Mouse (Mus musculus) olfactory bulb, adult 2 months (tissue): ENCODE results near the gene Asphd2. TPM values are rescaled to one million over a fixed set of nuclear protein-coding genes. Genes with fewer than 3 reads are reported as not detected.
A peak's percentile ranks its signal among the peaks of the same experiment; 100 is the strongest.

Source experiments
- H3K27ac ChIP-seq: fragments of 200-500 bp; 2 replicates; pipeline ENCODE4 v1.5.1; 2012; ENCODE audit warnings: low read depth, low read length; ENCODE audit not compliant: insufficient read depth
- H3K4me1 ChIP-seq: fragments of 200-500 bp; 2 replicates; pipeline ENCODE4 v1.6.1; 2012; ENCODE audit warnings: low read length; ENCODE audit not compliant: control insufficient read depth, insufficient read depth
- H3K4me3 ChIP-seq: fragments of 200-500 bp; 2 replicates; pipeline ENCODE4 v1.5.1; 2012; ENCODE audit warnings: mild to moderate bottlenecking, low read depth, low read length, moderate library complexity; ENCODE audit not compliant: insufficient read depth
- CTCF ChIP-seq: fragments of 200-500 bp; IDR thresholded peaks from 2 replicates; pipeline ENCODE4 v1.5.1; 2012; ENCODE audit warnings: low read depth, mild to moderate bottlenecking, low read length, moderate library complexity; ENCODE audit not compliant: insufficient read depth
- POLR2A ChIP-seq: fragments of 200-500 bp; IDR thresholded peaks from 2 replicates; pipeline ENCODE4 v1.6.1; 2012; ENCODE audit warnings: mild to moderate bottlenecking, low read depth, low read length, moderate library complexity; ENCODE audit not compliant: insufficient read depth
- WGBS: fragments of 180-500 bp; shearing (Covaris S2); methylation state at CpG from one replicate; pipeline ENCODE4 v1.1.7; 2018; 5-methylcytosine and 5-hydroxymethylcytosine counted together
- polyA plus RNA-seq: library from polyadenylated mRNA; stranded (reverse); fragments of >200 nt; gene quantifications from 2 replicates; pipeline ENCODE4 v1.2.4, GENCODE M21; 2012; ENCODE audit warnings: low replicate concordance; ENCODE audit not compliant: missing spikeins, insufficient read depth, insufficient read length

Asphd2 gene
- not detected in 2 replicates for polyA plus RNA-seq

DNA sequence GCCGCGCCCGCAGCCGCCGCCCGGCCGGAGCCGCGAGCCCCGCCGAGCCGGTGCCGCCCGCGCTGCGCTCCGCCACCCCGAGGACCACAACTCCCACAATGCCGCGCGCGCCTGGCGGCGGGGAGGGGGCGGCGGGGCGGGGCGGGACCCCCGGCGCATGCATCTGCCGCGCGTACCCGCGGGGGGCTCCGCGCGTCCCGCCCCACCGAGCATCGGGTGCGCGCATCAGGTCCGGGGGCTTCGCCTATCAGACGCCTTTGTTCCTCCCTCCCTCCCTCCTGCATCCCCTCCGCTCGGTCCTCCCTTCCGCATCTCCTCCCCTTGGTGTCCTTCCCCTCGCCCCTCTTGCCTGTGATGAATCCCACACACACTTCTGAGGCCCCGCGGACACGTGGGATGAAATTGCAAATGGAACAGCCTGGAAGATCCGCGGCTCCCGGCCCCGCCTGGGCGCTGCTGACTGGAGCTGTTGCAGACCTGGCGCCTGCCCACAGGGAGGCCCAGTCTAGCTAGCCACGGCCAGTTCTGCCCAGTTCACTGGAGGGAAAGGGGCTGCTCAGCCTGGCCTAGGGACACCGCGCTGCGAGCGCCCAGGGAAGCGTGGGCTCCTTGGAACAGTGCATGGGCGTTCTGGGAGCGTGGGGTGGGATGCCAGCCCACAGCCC, at the start of gene Asphd2:
Gene Asphd2, minus strand, starts transcription at position 88 of the 665 bp plus-strand sequence.
- 2% methylated on average over 66 of the region's 67 CpGs for WGBS
- TF ChIP-seq CTCF, result no peak
- 0 out of 2 replicates have a peak, but pooled peaks have one; percentile 30 for TF ChIP-seq POLR2A
- Histone ChIP-seq H3K4me3 (peak within 1 kb of the TSS; percentile 55), H3K4me1 (peaks cover 44% of the 10 kb centered on the region), H3K27ac (peak within 1 kb of the TSS; percentile 90)

DNA sequence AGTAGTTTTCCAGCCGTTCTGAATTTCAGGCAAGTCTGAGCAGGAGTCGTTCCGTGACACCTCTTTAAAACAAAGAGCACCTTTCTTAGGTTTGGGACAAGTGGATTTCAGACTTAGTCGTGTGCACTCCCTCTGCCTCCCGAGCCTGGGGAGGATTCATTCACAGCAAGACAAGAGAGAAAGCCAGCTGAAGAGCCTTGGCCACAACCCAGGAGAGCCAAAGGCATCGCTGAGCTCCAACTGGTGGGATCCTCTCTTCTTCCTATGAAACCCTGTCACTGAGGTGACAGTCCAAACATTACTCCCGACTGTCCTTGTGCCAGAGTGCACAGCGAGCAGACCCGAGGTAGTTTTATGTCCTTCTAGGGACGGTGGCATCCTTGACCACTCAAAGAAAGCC, 43.9 kb upstream of the Asphd2 start:
- 52% methylated on average over 10 of the region's 10 CpGs for whole genome bisulfite sequencing
- TF ChIP-seq CTCF, result no peak
- TF ChIP-seq POLR2A, result no peak
- no peak overlapping the region for H3K27ac ChIP-seq

DNA sequence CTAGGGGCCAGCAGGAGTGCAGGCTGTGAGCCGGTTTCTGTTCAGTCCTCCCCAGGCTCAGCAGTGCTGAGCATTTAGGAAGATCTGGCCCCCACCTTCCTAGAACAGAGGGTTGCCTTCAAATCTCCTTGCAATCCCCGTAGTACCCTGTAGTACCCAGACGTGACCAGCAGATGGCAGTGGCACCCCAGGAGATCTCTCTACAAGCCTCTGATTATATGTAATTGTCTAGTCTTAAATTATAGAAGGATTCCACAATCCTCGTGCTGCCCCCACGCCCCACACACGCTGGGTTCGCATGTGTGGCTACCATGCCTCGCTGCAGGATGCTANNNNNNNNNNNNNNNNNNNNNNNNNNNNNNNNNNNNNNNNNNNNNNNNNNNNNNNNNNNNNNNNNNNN, 38.3 kb upstream of the Asphd2 start:
- TF ChIP-seq CTCF, result no peak; the same call in 1 of the 2 replicates
- TF ChIP-seq POLR2A, result no peak
- Histone ChIP-seq H3K4me1 (peaks cover 11% of the 10 kb centered on the region), H3K4me3 (no peak overlapping the region), H3K27ac (no peak overlapping the region)
- WGBS, result 0% methylated on average over 8 of the region's 8 CpGs

More for the DNA sequence above, 43.9 kb upstream of the Asphd2 start:
- H3K4me3 ChIP-seq, result no peak overlapping the region
- peaks cover 10% of the 10 kb centered on the region for H3K4me1 ChIP-seq

DNA sequence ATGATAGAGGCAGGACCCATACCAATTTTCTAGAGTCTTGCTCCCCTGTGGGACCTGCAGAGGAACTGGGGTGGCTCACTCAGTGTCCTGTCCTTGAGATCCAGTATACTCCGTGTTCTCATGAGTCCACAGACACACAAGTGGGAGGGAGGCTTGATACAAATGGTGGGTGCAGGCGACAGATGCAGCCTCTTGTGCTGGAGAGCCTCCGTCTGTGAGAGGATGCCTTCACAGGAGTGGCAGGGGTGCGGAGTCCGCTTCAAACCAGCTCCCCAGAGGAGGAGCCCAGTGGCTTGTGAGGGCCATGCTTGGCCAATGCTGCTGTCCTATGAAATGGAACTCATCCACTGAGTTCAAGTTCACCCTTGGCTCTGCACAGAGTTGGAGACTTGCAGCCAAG, 37.4 kb upstream of the Asphd2 start:
- TF ChIP-seq CTCF, result no peak
- TF ChIP-seq POLR2A, result no peak
- Histone ChIP-seq H3K4me3 (no peak overlapping the region), H3K4me1 (peaks cover 11% of the 10 kb centered on the region), H3K27ac (no peak overlapping the region)
- WGBS, result 63% methylated on average over 5 of the region's 5 CpGs

DNA sequence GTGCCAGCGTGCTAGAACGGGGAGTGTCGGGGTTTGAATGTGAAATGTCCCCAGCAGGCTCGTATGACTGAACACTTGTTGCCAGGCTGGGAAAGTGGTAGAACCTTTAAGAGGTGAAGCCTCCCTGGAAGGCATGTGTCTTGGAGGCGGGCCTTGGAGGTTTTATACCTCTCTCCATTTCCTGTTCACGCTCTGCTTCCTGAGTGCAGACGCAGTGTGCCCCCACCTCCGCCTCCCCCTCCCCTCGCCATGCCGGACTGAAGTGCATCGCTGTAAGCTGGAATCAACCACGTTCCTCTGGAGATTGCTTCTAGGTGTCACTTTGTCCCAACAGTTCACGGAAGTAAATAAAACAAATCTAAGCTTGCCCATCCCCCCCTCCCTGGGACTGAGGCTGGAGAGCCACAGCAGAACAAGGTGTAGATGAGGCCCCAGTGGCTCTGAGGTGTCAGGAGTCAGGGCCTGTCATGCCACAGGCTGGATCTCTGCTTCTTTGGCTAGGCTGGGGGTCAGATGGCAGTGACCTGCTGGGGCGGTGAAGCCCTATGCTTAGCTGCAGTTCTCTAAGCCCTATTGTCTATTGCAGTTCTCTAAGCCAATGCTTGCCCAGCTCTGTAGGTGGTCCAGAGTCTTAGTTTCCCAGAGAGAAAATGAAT, 36.6 kb upstream of the Asphd2 start:
- WGBS, result 40% methylated on average over 14 of the region's 14 CpGs
- Histone ChIP-seq H3K4me3 (no peak overlapping the region), H3K27ac (no peak overlapping the region), H3K4me1 (peaks cover 11% of the 10 kb centered on the region)
- no peak for TF ChIP-seq CTCF
- no peak for TF ChIP-seq POLR2A

DNA sequence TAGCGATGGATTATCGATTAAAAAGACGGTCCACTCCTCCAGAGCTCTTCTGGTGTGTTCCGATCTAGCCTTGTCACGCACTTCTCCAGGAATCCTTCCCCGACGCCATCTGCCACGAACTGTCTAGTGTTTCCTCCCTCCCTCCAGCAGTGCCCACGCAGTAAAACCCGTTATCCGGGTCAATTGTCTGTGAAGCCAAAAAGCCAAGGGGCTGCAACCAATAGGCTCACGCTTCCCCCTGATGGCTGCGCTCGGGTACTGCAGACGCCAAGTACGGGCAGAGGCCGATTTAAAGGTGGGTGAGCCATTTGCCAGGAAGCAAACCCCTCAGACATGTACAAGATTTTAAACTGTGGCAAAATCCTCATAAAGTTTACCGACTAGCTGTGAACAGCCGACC, 34.3 kb upstream of the Asphd2 start:
- WGBS, result 10% methylated on average over 19 of the region's 19 CpGs
- H3K4me3 ChIP-seq, result 0 out of 2 replicates have a peak overlapping the region, but pooled peaks have one; percentile 1
- H3K27ac ChIP-seq, result no peak overlapping the region
- TF ChIP-seq POLR2A (no peak), CTCF (peak; percentile 76)
- peaks cover 9% of the 10 kb centered on the region for H3K4me1 ChIP-seq

DNA sequence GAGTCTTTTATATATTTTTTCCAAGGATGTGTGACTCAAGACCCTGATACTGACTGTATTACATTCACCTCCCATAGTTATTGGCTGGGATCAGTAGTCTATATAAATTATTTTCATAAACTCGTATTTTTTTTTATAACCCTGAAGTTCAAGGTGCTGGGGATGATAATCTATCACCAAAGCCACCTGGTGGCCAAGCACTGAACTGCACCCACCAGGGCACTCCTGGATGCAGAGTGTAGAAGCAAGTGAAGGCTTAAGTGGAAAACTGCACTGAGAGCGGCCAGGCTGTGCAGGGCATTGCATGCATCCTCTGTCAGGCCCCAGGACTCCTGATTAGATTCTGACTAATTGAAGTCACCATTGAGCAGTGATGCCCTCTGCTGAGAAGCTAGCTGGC, 32.6 kb upstream of the Asphd2 start:
- TF ChIP-seq CTCF, result 0 out of 2 replicates have a peak, but pooled peaks have one; percentile 29
- no peak for TF ChIP-seq POLR2A
- no peak overlapping the region for H3K27ac ChIP-seq
- WGBS, result 38% methylated on average over 2 of the region's 2 CpGs
- no peak overlapping the region for H3K4me3 ChIP-seq
- H3K4me1 ChIP-seq, result peaks cover 3% of the 10 kb centered on the region

DNA sequence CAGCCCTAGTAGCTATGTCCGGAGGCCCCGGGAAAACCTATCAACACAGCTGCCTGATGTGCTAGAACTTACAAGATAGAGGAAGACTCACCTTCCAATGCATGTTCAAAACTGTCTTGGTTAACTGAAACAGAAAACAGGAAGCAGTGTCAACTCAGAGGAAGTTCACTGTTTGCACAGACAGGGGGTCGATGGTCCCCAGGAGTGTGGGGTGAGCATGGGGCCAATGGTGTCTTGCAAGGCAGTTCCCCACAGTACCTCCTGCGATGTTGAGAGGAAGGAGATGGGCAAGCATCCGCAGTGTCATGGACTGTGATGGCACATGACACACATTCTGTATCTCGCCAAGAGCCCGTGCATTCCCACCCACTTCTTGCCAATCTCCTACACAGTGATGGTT, 32.0 kb upstream of the Asphd2 start:
- TF ChIP-seq CTCF (no peak), POLR2A (no peak)
- peaks cover 3% of the 10 kb centered on the region for H3K4me1 ChIP-seq
- H3K4me3 ChIP-seq, result no peak overlapping the region
- no peak overlapping the region for H3K27ac ChIP-seq
- WGBS, result 87% methylated on average over 7 of the region's 7 CpGs

DNA sequence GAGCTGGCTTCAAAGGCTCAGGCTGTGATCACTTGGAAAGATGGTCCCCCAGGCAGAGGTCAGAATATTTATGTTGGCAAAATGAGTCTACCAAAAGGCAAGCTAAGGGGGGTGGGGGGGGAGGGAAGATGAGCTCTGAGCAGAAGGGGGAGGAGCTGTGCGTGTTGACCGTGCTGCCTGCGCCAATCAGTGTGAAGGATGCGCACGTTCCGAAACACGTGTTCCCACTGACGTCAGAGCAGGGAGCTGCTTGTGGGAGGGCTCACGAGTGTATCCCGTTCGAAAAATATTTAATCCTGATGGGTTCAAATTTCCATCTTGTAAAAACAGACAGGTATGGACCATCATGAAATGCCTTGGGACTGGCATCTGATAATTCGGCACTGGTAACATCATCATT, 24.9 kb upstream of the Asphd2 start:
- TF ChIP-seq POLR2A, result no peak
- TF ChIP-seq CTCF, result no peak
- no peak overlapping the region for H3K27ac ChIP-seq
- no peak overlapping the region for H3K4me3 ChIP-seq
- 54% methylated on average over 12 of the region's 12 CpGs for WGBS
- no peaks in the 10 kb centered on the region; the same call in 1 of the 2 replicates for H3K4me1 ChIP-seq
